Mouse (Mus musculus): ENCODE measurements around the gene Lysmd1.

Gene Lysmd1

GRCm38 (mm10) chr3:95174011-95174592 lies 40.2 kb downstream of the Lysmd1 start:
- peak; percentile 72 for DNase-seq (ENCODE audit: low spot score)

- DNase-seq (ENCODE audit: low spot score), result no peak
These were observed 42.6 kb downstream of the Lysmd1 start for GRCm38 (mm10) chr3:95176500-95176899.

- no peak for DNase-seq (ENCODE audit: low spot score)
These were observed 43.7 kb downstream of the Lysmd1 start for GRCm38 (mm10) chr3:95177583-95177982.

- no peak for DNase-seq (ENCODE audit: low spot score)
These were observed 45.1 kb downstream of the Lysmd1 start for GRCm38 (mm10) chr3:95178948-95179347.

GRCm38 (mm10) chr3:95179890-95180289 lies 46.0 kb downstream of the Lysmd1 start:
- DNase-seq (ENCODE audit: low spot score), result no peak

- no peak for DNase-seq (ENCODE audit: low spot score)
These were observed 48.0 kb downstream of the Lysmd1 start for GRCm38 (mm10) chr3:95181841-95182240.

GRCm38 (mm10) chr3:95184796-95185577 lies 51.1 kb downstream of the Lysmd1 start:
- no peak for DNase-seq (ENCODE audit: low spot score)

- no peak for DNase-seq (ENCODE audit: low spot score)
These were observed 52.2 kb downstream of the Lysmd1 start for GRCm38 (mm10) chr3:95186100-95186499.

- no peak for DNase-seq (ENCODE audit: low spot score)
These were observed 53.0 kb downstream of the Lysmd1 start for GRCm38 (mm10) chr3:95186888-95187287.
